Mouse (Mus musculus) bone marrow macrophage, adult 2 months (primary cell): ENCODE results near the gene Cul9.

Experiments used
- CTCF ChIP-seq: IDR thresholded peaks from 2 replicates; pipeline ENCODE4 v1.5.1; 2012; ENCODE audit warnings: low read depth, mild to moderate bottlenecking, low read length, moderate library complexity
- POLR2A ChIP-seq: IDR thresholded peaks from 2 replicates; pipeline ENCODE4 v1.6.1; 2012; ENCODE audit warnings: mild to moderate bottlenecking, low read depth, low read length, borderline replicate concordance

- no peak for TF ChIP-seq CTCF
- TF ChIP-seq POLR2A = no peak
Measured at GRCm38 (mm10) chr17:46546591-46546990, 403 bp upstream of the Cul9 start.
